Mouse (Mus musculus) lung, postnatal 0 days (tissue): ENCODE data around the gene Rassf7.

Experiments used
- CTCF ChIP-seq: IDR thresholded peaks from 2 replicates; pipeline ENCODE4 v1.5.1; 2016; ENCODE audit warnings: antibody characterized with exemption, mild to moderate bottlenecking
- EP300 ChIP-seq: IDR thresholded peaks from 2 replicates; pipeline ENCODE4 v1.6.1; 2016; ENCODE audit warnings: antibody characterized with exemption, mild to moderate bottlenecking, control low read depth

DNA sequence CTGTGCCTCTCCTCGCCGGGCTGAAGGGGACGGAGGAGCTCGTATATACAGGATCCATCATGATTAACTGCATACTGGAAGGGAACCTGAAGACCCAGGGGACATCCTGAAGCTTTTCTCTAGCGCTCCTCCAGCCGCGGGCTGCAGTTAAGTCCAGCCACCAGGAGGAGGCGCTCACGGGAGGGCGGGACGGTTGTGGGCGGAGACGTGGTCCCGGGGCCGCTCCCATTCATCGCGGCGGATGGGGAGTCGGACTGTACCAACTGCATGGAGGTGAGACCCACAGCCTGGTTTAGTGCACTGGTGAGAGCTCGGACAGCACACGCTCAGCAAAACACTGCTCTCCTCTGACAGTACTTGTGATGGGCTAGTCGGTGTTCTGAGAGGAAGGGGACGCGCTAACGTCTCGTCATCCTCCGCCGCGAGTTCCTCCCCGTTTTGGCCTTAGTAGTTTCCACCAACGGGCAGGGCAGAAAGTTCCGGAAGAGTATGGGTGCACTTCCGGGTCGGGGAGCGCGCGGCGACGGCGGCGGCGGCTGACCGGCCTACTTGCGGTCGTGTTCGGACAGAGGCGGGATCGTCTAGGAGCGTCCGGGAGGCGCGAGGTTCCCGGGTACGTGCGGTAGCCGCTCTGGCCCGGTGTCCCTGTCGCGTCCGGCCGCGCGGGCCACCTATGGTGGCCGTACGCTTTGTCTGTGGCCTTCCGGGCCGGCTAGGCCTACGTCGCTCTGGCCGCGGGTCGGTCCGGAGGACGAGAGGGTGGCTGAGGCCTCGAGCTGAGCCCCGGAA is 12.8 kb downstream of the Rassf7 start, which contains the start of gene Phrf1:
- peak; percentile 98 for TF ChIP-seq CTCF
- no peak for TF ChIP-seq EP300
